Mouse (Mus musculus) ovary, postnatal 36 days (tissue): ENCODE measurements around the gene Slc35e2.

ENCODE experiments used
- DNase-seq: peaks from one replicate; pipeline ENCODE4 v3.0.0; 2022; ENCODE audit warnings: low spot score, mixed read lengths

The Slc35e2 gene

GRCm38 (mm10) chr4:155575521-155575920 is 25.7 kb upstream of the Slc35e2 start:
- DNase-seq = no peak

DNA sequence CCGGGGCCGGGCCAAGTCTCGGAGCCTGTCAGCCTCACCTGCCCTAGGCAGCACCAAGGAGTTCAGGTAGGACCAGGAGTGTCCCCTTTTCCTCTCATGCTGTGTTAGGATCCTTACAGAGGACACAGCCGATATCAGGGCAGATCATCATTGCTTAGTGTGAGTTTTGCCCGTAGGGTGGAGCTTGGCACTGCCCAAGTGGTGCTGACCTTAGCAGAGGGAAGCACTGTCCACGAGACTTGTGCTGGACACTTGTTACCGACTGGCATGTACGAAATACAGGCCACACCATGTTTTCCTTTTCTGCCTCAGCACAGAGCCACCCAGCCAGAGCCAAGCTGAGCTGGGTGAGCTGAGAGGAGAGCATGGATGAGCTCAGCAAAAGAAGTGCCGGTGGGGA is 24.1 kb upstream of the Slc35e2 start:
- no peak for DNase-seq

- no peak for DNase-seq
Measured at GRCm38 (mm10) chr4:155577741-155578140, 23.5 kb upstream of the Slc35e2 start.

DNA sequence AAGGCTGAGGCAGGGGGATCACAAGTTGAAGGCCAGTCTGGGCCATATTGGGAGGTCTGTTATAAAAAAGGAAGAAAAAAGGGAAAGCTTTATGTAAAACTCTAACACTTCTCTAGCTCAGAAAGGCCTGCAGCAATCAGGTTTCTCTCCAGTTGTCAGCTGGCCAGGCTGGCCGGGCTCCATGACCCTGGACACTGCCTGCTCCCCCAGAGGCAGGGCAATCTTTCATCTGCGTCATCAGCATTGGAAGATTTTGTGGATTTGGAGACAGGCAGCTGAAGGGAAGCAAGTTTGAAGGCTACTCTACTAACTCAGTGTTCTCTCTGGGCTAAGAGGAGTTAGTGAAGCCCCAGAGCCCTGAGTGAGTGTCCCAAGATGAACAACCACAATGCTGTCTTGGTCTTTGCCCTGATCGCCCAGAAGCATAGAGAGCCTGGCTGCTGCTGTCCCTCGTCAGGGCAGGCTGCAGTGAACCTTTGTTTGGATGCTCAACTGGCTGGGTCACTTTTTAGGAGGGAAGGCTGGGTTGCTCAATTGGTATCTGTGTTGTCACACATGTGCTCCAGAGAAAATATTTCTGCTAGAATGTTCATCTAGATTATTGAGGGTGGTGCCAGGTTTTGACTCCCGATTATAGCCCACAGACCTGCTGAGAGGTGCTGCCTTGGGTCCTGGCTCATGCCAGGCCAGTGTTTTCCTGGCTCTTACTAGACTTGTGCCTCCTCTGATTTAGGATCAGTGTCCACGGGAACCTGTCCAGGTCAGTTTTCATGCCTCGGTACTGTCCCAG is 22.7 kb upstream of the Slc35e2 start:
- peak; percentile 80 for DNase-seq

DNA sequence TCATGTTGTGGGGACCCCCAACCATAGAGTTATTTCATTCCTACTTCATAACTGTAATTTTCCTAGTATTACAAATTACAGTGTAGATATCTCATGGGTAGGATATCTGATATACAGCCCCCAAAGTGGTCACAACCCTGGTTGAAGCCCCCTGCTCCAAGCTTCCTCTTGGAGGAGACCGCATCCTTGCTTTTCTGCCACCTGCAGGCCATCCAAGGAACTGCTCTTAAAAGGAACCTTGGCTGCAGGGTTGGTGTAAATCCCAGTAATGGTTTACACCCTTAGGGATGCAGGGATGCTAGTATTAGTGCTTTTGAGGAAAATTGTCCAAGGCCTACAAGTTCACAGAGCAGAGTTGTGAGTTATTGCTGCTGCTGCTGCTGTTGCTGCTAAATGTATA is 20.8 kb upstream of the Slc35e2 start:
- no peak for DNase-seq

DNA sequence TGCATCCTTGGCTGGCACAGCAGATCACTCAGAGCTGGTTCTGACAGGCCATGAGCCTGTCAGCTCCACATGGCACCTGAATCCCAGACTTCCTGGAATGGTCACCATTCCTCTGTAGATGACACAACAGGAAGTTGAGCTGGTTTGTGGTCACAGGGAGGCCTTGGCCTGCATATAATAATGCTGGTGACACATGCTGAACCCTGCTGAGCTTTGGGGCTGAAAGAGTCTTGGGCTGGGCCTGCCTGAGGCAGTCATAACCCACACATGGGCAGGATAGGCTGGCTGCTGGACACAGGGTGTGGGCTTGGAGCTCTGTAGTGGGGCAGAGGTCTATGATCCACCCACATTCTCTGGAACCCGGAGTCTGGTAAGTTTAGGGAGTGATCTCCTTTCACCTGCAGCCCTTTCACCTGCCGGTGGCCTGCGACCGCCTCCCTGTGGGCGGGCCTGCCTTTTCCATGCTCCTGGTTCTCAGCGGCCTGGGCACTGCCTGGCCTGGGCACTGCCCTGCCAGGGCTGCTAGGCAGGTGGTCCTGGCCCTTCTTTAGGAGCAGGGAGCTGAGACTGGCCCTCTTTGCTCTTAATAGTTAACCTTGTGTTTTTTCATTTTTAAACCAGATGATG is 18.8 kb upstream of the Slc35e2 start:
- DNase-seq = no peak

- no peak for DNase-seq
Measured at GRCm38 (mm10) chr4:155589356-155589755, 11.9 kb upstream of the Slc35e2 start.

DNA sequence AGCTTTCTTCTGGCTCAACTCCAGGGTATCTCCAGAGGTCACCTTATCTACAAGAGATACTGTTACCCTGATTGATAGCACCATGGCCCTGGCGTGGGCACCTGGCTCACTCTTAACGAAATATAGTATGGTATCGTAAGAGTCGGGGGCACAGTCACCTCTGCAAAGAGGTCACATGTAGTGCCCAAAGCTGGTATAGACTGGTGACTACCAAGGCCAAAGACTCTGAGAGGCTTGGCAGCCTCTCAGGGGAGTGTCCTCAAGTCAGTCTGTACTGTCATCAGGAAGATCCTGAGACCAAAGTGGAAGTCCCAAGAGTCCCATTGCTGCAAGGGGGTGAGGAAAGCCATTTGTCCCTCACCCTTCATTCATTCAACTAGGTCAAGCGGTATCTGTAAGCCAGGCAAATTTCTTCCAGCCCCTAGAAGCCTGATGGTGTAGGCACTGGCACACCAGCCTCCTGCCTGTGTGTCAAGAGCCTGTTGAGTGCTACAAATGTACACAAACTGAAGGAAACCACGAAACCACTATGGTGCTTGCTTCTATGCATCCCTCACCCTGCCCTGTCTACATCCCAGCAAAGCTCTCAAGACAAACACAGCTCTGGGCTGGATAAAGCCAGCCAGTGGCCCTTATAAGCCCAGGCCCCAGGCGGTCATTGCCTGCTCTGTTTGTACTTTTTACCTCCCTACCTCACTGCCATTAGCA is 10.1 kb upstream of the Slc35e2 start:
- peak; percentile 31 for DNase-seq

DNA sequence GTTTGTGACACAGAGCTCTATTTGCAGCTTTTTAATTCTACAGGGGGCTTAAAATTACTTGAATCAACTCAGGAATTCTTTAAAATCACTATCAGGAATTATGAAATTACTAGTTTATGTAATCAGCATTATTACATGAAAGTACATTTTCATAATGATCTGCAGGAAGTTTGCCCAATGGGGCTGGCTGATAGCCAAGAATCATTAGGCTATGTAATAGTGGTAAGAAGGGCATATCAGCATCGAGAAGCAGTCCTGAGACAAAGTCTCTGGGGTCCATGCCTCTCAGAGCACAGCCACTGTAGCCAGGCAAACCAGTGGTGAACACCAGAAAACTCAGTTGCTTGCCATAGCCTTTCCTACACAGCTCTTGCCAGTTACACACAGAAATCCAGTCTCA is 7.4 kb upstream of the Slc35e2 start:
- DNase-seq = no peak

GRCm38 (mm10) chr4:155595777-155596176 is 5.4 kb upstream of the Slc35e2 start:
- peak; percentile 11 for DNase-seq

DNA sequence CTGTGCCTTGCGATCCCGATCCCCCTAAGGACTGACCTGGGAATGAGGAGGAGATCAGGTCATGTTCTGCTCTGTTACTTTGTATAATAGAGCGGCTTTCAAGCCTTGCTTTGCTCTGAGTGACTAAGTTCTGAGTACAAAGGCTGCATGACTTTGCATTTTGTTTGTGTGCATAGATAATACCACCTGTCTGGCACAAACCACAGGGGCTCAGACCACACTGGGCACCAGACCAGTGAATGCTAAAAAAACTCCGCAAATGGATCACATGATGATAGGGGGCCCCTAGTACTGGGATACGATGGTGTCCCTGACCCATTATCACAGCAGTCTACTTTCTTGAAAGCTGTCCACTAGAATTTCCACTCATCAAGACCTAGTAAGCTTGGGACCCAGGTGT is 4.6 kb upstream of the Slc35e2 start:
- DNase-seq = no peak

- no peak for DNase-seq
Measured at GRCm38 (mm10) chr4:155598536-155598935, 2.7 kb upstream of the Slc35e2 start.

DNA sequence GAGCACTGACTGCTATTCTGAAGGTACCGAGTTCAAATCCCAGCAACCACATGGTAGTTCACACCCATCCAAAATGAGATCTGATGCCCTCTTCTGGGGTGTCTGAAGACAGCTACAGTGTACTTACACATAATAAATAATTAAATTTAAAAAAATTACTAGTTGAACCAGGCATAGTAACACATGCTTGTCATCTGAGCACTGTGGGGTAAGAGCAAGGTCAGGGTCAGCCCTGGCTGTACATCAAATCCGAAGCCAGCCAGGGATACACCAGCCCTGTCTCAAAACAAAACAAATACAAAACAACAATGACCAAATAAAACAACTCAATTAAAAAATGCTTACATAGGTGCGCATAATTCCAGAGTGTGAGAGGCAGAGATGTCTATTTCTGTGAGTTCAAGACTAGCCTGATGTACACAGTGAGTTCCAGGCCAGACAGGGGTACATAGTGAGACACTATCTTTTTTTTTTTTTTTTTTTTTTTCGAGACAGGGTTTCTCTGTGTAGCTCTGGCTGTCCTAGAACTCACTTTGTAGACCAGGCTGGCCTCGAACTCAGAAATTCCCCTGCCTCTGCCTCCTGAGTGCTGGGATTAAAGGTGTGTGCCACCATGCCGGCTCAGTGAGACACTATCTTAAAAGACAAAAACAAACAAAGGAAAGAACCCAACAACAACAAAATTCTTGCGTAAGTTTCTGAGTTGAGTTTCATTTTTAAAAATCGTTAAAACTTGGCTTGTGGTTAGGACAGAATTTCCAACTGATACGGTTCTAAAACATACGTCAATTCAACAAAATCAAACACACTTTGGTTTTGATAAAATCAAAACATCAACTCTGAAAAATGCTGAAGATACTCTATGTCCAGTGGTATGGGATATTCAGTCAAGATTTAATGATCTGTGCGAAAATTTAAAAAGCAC is 1.1 kb upstream of the Slc35e2 start:
- no peak for DNase-seq

GRCm38 (mm10) chr4:155601997-155602456 is 811 bp downstream of the Slc35e2 start:
- no peak for DNase-seq

- DNase-seq = no peak
Measured at GRCm38 (mm10) chr4:155602753-155603152, 1.5 kb downstream of the Slc35e2 start.

GRCm38 (mm10) chr4:155603801-155604200 is 2.6 kb downstream of the Slc35e2 start:
- DNase-seq = no peak

GRCm38 (mm10) chr4:155605132-155605531 is 3.9 kb downstream of the Slc35e2 start:
- DNase-seq = no peak

DNA sequence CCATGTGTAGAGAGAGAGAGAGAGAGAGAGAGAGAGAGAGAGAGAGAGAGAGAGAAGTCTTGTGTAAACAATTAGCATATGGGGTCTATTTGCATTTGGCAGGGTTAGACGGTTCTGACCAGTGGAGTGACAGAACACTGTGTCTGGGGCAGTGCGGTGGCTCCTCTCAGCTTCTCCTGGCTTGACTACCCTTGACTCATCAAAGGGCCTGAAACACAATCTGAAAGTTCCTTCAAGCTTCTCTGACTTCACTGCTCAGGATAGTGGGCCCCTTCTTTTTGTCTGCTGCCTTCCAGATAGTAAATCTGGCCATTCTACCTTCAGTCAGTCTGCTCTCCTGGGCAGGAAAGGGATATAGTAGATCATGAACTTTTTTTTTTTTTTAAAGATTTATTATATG is 5.6 kb downstream of the Slc35e2 start:
- DNase-seq = no peak

GRCm38 (mm10) chr4:155611860-155612259 is 10.6 kb downstream of the Slc35e2 start:
- DNase-seq = no peak

DNA sequence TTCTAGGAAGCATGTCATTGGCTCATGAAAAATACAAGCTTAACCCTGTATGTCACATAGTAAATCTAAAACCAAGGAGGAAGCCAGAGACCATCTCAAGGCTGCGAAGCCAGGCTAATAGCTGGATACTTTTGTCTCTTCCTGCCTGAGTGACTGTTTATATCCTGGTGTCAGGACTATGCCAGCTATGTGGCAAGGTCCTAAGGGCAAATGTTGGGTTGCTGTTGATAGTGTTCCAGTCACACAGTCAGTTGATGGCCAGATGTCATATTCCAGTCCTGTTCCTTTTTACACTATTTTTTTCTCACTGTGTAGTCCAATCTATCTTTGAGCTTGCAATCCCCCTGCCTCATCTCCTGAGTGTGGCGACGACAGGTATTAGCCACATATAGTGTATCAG is 12.0 kb downstream of the Slc35e2 start:
- DNase-seq = no peak

DNA sequence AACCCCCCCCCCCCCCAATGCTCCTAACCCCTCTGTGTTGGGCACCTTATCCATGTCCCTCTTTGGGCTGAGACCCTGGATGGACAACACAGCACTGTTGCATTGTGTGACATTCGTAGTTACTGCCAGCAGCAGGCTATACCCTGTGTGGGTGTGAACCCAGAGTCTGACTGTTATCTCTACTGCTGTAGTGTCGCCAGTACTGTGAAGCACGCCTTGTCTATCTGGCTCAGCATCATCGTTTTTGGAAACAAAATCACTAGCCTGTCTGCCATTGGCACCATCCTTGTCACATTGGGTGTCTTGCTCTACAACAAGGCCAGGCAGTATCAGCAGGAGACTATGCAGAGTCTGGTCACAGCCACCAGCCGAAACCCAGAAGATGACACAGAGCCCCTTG is 17.1 kb downstream of the Slc35e2 start:
- DNase-seq = no peak
